Mouse (Mus musculus) forebrain, postnatal 0 days (tissue): ENCODE results near the gene Kif3c. TPM values are rescaled to one million over a fixed set of nuclear protein-coding genes. Genes with fewer than 3 reads are reported as not detected.

Source experiments
- ATAC-seq: fragments of 200-750 bp; cut with Nextera tagmentation; 2 replicates; pipeline ENCODE4 v1.8.0; 2017; ENCODE audit warnings: mild to moderate bottlenecking, moderate library complexity
- DNase-seq: peaks from one replicate; pipeline ENCODE4 v3.0.0-alpha.2; 2015
- H3K27ac ChIP-seq: fragments of 300-500 bp; sonication (generic); 2 replicates; pipeline ENCODE4 v1.5.1; 2014; ENCODE audit warnings: low read depth, mild to moderate bottlenecking, antibody characterized with exemption, low read length, moderate library complexity, mixed read lengths
- H3K27me3 ChIP-seq: fragments of 300-500 bp; sonication (generic); 2 replicates; pipeline ENCODE4 v1.6.1; 2014; ENCODE audit warnings: mild to moderate bottlenecking, low read length, mixed read lengths; ENCODE audit not compliant: insufficient read depth
- H3K36me3 ChIP-seq: fragments of 300-500 bp; sonication (generic); 2 replicates; pipeline ENCODE4 v1.6.1; 2014; ENCODE audit warnings: mild to moderate bottlenecking, moderate library complexity; ENCODE audit not compliant: insufficient read depth
- H3K4me1 ChIP-seq: fragments of 300-500 bp; sonication (generic); 2 replicates; pipeline ENCODE4 v1.6.1; 2014; ENCODE audit warnings: antibody characterized with exemption; ENCODE audit not compliant: insufficient read depth
- H3K4me2 ChIP-seq: fragments of 300-500 bp; sonication (generic); 2 replicates; pipeline ENCODE4 v1.6.1; 2014; ENCODE audit warnings: low read depth, mild to moderate bottlenecking, moderate library complexity
- H3K4me3 ChIP-seq: fragments of 300-500 bp; sonication (generic); 2 replicates; pipeline ENCODE4 v1.5.1; 2014; ENCODE audit warnings: low read depth, low read length, mixed read lengths
- H3K9ac ChIP-seq: fragments of 300-500 bp; sonication (generic); 2 replicates; pipeline ENCODE4 v1.6.1; 2014; ENCODE audit warnings: mild to moderate bottlenecking
- H3K9me3 ChIP-seq: fragments of 300-500 bp; sonication (generic); 2 replicates; pipeline ENCODE4 v1.6.1; 2016; ENCODE audit warnings: low read length
- CTCF ChIP-seq: sonication (generic); IDR thresholded peaks from 2 replicates; pipeline ENCODE4 v1.5.1; 2016; ENCODE audit warnings: antibody characterized with exemption, control low read depth, low read depth
- WGBS: fragments of 180-500 bp; shearing (Covaris S2); extraction: QIAGEN DNeasy Blood & Tissue Kit; methylation state at CpG from one replicate; pipeline ENCODE4 v1.1.7; 2014; 5-methylcytosine and 5-hydroxymethylcytosine counted together
- polyA plus RNA-seq: library from polyadenylated mRNA; unstranded; fragments of >200 nt; fragmentation: Nextera tagmentation; extraction: Ambion mirVana; gene quantifications from 2 replicates; pipeline ENCODE4 v1.2.1, GENCODE M21; 2015
- total RNA-seq: library from RNA; depleted of rRNA; stranded (reverse); fragments of >200 nt; gene quantifications from 2 replicates; pipeline ENCODE4 v1.2.3, GENCODE M21; 2014; rRNA removed

Gene Kif3c
- total RNA-seq = 154 and 160 TPM in 2 replicates
- 71.5 and 84.5 TPM in 2 replicates for polyA plus RNA-seq

DNA sequence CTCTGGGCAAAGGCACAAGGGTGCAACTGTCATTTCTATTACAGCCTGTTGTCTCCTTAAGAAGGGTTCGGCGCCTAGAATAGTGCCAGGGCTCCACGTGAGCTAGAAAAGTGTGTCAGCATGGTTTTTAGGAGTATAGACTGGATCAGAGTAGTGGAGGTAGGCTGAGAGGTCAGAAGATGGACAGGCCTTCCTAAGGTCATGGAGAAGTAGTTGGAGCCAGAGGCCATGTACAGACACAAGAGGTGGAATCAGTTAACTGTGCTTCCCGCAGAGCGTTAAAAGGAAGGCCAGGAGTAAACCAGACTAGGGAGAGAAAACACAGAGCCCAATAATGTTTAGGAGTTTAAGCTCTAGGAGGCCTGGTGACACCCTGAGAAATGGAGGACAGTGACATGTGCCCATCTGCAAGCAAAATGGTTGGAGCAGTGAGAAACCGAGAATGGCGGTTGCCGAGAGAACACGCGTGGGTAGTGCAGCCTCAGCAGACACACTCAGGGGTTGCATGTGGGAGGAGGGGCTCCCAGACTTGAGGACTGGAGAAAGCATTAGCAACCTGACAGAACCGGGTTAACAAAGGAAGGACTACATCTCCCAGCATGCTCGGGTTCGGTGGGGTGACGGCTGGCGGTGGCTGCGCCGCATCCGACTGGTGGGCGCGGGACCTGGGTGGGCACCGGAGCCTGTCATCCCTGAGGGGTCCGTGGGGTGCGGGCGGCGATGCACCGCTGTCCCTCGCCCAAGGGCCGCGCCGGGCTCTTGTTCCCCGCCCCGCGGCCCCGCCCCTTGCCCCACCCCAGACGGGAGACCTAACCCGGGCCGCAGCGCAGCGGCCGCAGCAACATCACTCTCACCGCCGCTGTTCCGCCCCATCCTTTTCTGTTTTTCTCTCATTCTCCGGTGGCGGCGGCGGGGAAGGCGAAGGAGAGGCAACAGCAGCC lies at the start of gene Kif3c:
Kif3c (plus strand) TSS at position 625 of the 941 bp plus-strand sequence.
- ATAC-seq (peak; percentile 95), DNase-seq (peak; percentile 95)
- Histone ChIP-seq H3K9ac (peak within 1 kb of the TSS; percentile 98), H3K4me3 (peak within 1 kb of the TSS; percentile 88), H3K36me3 (peaks cover 15% of the 10 kb centered on the region), H3K4me2 (peak within 1 kb of the TSS; percentile 88), H3K27me3 (no peaks in the 10 kb centered on the region), H3K27ac (peak within 1 kb of the TSS; percentile 99), H3K4me1 (peaks cover 25% of the 10 kb centered on the region), H3K9me3 (no peaks in the 10 kb centered on the region)
- WGBS = 9% methylated on average over 34 of the region's 48 CpGs
- no peak for TF ChIP-seq CTCF

DNA sequence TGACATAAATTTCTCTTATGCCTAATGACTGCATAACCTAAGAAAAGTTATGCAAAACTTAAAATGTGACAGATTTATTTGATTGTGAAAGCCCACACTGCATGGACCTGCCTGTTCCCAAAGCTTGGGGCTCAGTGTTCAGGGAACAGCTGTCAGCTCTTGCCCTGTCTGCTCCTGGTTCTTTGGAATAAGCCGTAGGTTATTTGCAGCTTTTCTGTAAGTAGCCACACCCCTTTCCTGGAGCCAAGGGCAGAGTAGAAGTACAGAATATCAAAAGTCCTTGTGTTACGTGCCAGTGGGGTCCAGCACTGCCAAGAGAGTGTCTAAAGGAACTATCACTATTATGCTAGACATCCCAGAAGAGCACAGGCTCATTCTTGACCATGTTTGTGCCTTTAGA lies 48.8 kb upstream of the Kif3c start:
- H3K4me3 ChIP-seq = no peak overlapping the region
- no peaks in the 10 kb centered on the region for H3K36me3 ChIP-seq
- H3K9me3 ChIP-seq = no peaks in the 10 kb centered on the region
- no peak overlapping the region for H3K27ac ChIP-seq
- H3K4me2 ChIP-seq = no peak overlapping the region
- no peaks in the 10 kb centered on the region for H3K27me3 ChIP-seq
- no peak for ATAC-seq
- TF ChIP-seq CTCF = no peak
- 31% methylated on average over 2 of the region's 2 CpGs for WGBS
- no peak overlapping the region for H3K9ac ChIP-seq
- no peak for DNase-seq
- no peaks in the 10 kb centered on the region for H3K4me1 ChIP-seq

GRCm38 (mm10) chr12:3316937-3317336 lies 48.0 kb upstream of the Kif3c start:
- Histone ChIP-seq H3K4me1 (no peaks in the 10 kb centered on the region), H3K27ac (no peak overlapping the region), H3K4me2 (no peak overlapping the region), H3K27me3 (no peaks in the 10 kb centered on the region), H3K9ac (no peak overlapping the region), H3K9me3 (no peaks in the 10 kb centered on the region), H3K4me3 (no peak overlapping the region), H3K36me3 (no peaks in the 10 kb centered on the region)
- no peak for TF ChIP-seq CTCF
- DNase-seq = no peak
- 63% methylated on average over 3 of the region's 3 CpGs for WGBS
- no peak for ATAC-seq

- no peak overlapping the region for H3K4me3 ChIP-seq
- H3K27me3 ChIP-seq = no peaks in the 10 kb centered on the region
- no peak overlapping the region for H3K27ac ChIP-seq
- H3K9me3 ChIP-seq = no peaks in the 10 kb centered on the region
- H3K36me3 ChIP-seq = no peaks in the 10 kb centered on the region
- no peak for DNase-seq
- no peak for TF ChIP-seq CTCF
- no peak overlapping the region for H3K4me2 ChIP-seq
- 81% methylated on average over 4 of the region's 4 CpGs for WGBS
- no peaks in the 10 kb centered on the region for H3K4me1 ChIP-seq
- no peak overlapping the region for H3K9ac ChIP-seq
- no peak for ATAC-seq
These were observed 45.6 kb upstream of the Kif3c start for GRCm38 (mm10) chr12:3319377-3319776.

DNA sequence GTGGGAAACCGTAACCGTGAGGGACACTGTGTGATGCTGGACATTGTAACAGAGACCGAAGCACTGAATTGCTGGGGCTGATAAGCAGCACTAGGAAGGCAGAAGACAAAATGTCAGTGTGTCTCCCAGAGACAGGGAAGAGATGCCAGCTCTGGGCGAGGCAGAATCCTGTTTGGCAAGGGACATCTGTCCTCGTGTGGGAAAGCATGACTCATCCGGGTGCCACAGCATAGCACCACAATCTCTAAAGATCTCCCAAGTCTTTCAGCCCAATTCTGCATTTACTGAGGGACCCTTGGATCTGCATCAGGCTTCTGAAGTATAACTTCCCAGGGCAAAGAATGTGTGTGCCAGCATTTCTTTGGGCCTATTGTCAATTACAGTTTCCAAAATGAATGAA lies 41.7 kb upstream of the Kif3c start:
- 78% methylated on average over 6 of the region's 6 CpGs for WGBS
- Histone ChIP-seq H3K27ac (no peak overlapping the region), H3K9me3 (no peaks in the 10 kb centered on the region), H3K27me3 (no peaks in the 10 kb centered on the region), H3K4me2 (no peak overlapping the region), H3K9ac (no peak overlapping the region), H3K4me1 (no peaks in the 10 kb centered on the region), H3K4me3 (no peak overlapping the region), H3K36me3 (no peaks in the 10 kb centered on the region)
- TF ChIP-seq CTCF = no peak
- ATAC-seq (no peak), DNase-seq (no peak)

DNA sequence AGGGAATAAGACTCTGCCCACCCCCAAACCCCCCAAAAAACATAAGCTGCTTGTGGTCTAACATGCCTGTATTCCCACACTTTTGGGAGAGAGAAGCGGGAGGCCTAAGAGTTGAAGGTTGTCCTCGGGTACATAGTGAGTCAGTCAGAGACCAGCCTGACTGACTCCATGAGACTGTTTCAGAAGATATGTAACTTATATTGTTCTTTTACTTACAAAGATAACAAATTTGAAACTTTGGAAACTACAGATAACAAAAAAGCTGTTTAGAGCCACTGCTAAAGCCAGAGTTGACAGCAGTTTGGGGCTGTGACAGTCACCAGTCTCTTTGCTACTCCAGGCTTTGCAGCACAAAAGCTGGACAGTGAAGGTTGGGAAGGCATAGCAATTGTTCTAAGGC lies 39.7 kb upstream of the Kif3c start:
- ATAC-seq (no peak), DNase-seq (no peak)
- H3K36me3 ChIP-seq = no peaks in the 10 kb centered on the region
- no peak overlapping the region for H3K9ac ChIP-seq
- whole genome bisulfite sequencing = 84% methylated on average over 2 of the region's 2 CpGs
- H3K4me3 ChIP-seq = no peak overlapping the region
- TF ChIP-seq CTCF = no peak
- H3K27me3 ChIP-seq = no peaks in the 10 kb centered on the region
- H3K27ac ChIP-seq = no peak overlapping the region
- H3K9me3 ChIP-seq = no peaks in the 10 kb centered on the region
- no peak overlapping the region for H3K4me2 ChIP-seq
- H3K4me1 ChIP-seq = no peaks in the 10 kb centered on the region

GRCm38 (mm10) chr12:3329677-3330076 lies 35.3 kb upstream of the Kif3c start:
- no peak for ATAC-seq
- Histone ChIP-seq H3K4me3 (no peak overlapping the region), H3K9me3 (no peaks in the 10 kb centered on the region), H3K36me3 (no peaks in the 10 kb centered on the region), H3K4me2 (no peak overlapping the region), H3K27me3 (no peaks in the 10 kb centered on the region), H3K4me1 (no peaks in the 10 kb centered on the region), H3K9ac (no peak overlapping the region), H3K27ac (no peak overlapping the region)
- no peak for TF ChIP-seq CTCF
- 80% methylated on average over 4 of the region's 4 CpGs for WGBS
- no peak for DNase-seq
